8 mouse cellular contexts compared by ENCODE assay signal in genomic region chr12:8673121-8673973, GRCm38 (mm10). TPM values are rescaled to one million over a fixed set of nuclear protein-coding genes. Genes with fewer than 3 reads are reported as not detected.
DNase-seq lines count a peak whose midpoint lies in the region; ATAC-seq and TF ChIP-seq lines count a peak whose summit lies in the region.

No protein-coding gene starts in this region.

- peaks cover 4 to 23% of the 10 kb centered on the region in 2 experiments; a peak in 3 of 4 replicates for H3K4me1 ChIP-seq in heart, embryonic 14.5 days (ENCODE audit: control insufficient read depth in 2 of 2, insufficient read depth in 2 of 2, low read length in 2 of 2)
- H3K4me1 ChIP-seq in G1E (ENCODE audit: insufficient read depth, low read depth, low read length), result peaks cover 21% of the 10 kb centered on the region
- peaks cover 25% of the 10 kb centered on the region for H3K4me1 ChIP-seq in forebrain, embryonic 14.5 days (ENCODE audit: control insufficient read depth, insufficient read depth, low read length)
- H3K4me1 ChIP-seq in liver, embryonic 15.5 days (replicated peaks), result peaks cover 25% of the 10 kb centered on the region

- TF ChIP-seq CTCF in G1E (IDR thresholded peaks at IDR 0.05; ENCODE audit: low read depth, low read length), result no peak

- peak overlapping the region; percentile 100 for H3K9ac ChIP-seq in heart, embryonic 14.5 days (ENCODE audit: low read length)
- H3K9ac ChIP-seq in forebrain, embryonic 14.5 days (ENCODE audit: low read length), result peak overlapping the region; percentile 98
- peak overlapping the region; percentile 99 for H3K9ac ChIP-seq in liver, embryonic 15.5 days

- WGBS in heart, embryonic 14.5 days, result 39% methylated on average over 17 of the region's 17 CpGs
- WGBS in forebrain, embryonic 14.5 days, result 28% methylated on average over 17 of the region's 17 CpGs
- WGBS in liver, embryonic 15.5 days (ENCODE audit: insufficient replicate concordance), result 33% methylated on average over 17 of the region's 17 CpGs

- H3K4me2 ChIP-seq in heart, embryonic 14.5 days (ENCODE audit: low read length), result peak overlapping the region; percentile 78
- peak overlapping the region; percentile 60 for H3K4me2 ChIP-seq in forebrain, embryonic 14.5 days (ENCODE audit: low read length)
- peak overlapping the region; percentile 90 for H3K4me2 ChIP-seq in liver, embryonic 15.5 days

- ATAC-seq in heart, embryonic 14.5 days (ENCODE audit: insufficient number of reproducible peaks, insufficient read depth, low FRiP score, low read depth), result no peak
- peak; percentile 32; the same call in 1 of the 2 replicates for ATAC-seq in G1E (ENCODE audit: extremely low read depth, insufficient number of reproducible peaks, low FRiP score, poor library complexity, severe bottlenecking)
- peak; percentile 59 for ATAC-seq in forebrain, embryonic 14.5 days
- peak; percentile 20; the same call in 1 of the 2 replicates for ATAC-seq in liver, embryonic 15.5 days (ENCODE audit: insufficient read depth)

- peak overlapping the region; percentile 85 to 97 for H3K27ac ChIP-seq in heart, embryonic 14.5 days (replicated peaks in 1 of 2; ENCODE audit: control insufficient read depth in 1 of 2, insufficient read depth in 1 of 2, low read depth in 2 of 2, low read length in 2 of 2)
- H3K27ac ChIP-seq in forebrain, embryonic 14.5 days (ENCODE audit: low read depth, low read length), result peak overlapping the region; percentile 98
- peak overlapping the region; percentile 96 for H3K27ac ChIP-seq in liver, embryonic 15.5 days (replicated peaks)

- no peak for DNase-seq in heart, adult 8-10 months (ENCODE audit: low spot score)
- peak; percentile 8 for DNase-seq in G1E (ENCODE audit: low spot score)
- peak; percentile 27 for DNase-seq in forebrain, embryonic 14.5 days (ENCODE audit: low spot score)
- no peak for DNase-seq in urinary bladder, postnatal 4 days (ENCODE audit: low spot score in 2 of 2)
- no peak for DNase-seq in embryo, embryonic 9.5 days (ENCODE audit: extremely low spot score)
- no peak for DNase-seq in frontal cortex, postnatal 14 days (ENCODE audit: low spot score in 2 of 2)

- H3K4me3 ChIP-seq in heart, embryonic 14.5 days (ENCODE audit: control insufficient read depth in 1 of 2, insufficient read depth in 1 of 2, low read depth in 1 of 2, low read length in 2 of 2), result peak overlapping the region; percentile 54 to 94
- peak overlapping the region; percentile 91 for H3K4me3 ChIP-seq in G1E (ENCODE audit: low read depth, low read length)
- H3K4me3 ChIP-seq in forebrain, embryonic 14.5 days (ENCODE audit: low read depth, low read length), result peak overlapping the region; percentile 91
- H3K4me3 ChIP-seq in liver, embryonic 15.5 days (replicated peaks), result peak overlapping the region; percentile 96

- no peaks in the 10 kb centered on the region for H3K27me3 ChIP-seq in heart, embryonic 14.5 days (ENCODE audit: control insufficient read depth, insufficient read depth, low read length)
- H3K27me3 ChIP-seq in G1E (ENCODE audit: insufficient read depth, low read length), result no peaks in the 10 kb centered on the region
- H3K27me3 ChIP-seq in forebrain, embryonic 14.5 days (replicated peaks; ENCODE audit: control insufficient read depth, insufficient read depth, low read length), result no peaks in the 10 kb centered on the region
- H3K27me3 ChIP-seq in liver, embryonic 15.5 days, result no peaks in the 10 kb centered on the region

- peaks cover 4% of the 10 kb centered on the region; the same call in 1 of the 2 replicates for H3K36me3 ChIP-seq in heart, embryonic 14.5 days (ENCODE audit: control insufficient read depth, insufficient read depth, low read length)
- H3K36me3 ChIP-seq in G1E (replicated peaks), result peaks cover 2% of the 10 kb centered on the region
- no peaks in the 10 kb centered on the region for H3K36me3 ChIP-seq in forebrain, embryonic 14.5 days (ENCODE audit: control insufficient read depth, insufficient read depth, low read length)
- peaks cover 7% of the 10 kb centered on the region; the same call in 1 of the 2 replicates for H3K36me3 ChIP-seq in liver, embryonic 15.5 days (replicated peaks)

- H3K9me3 ChIP-seq in heart, embryonic 14.5 days (ENCODE audit: control insufficient read depth, low read length), result no peaks in the 10 kb centered on the region
- H3K9me3 ChIP-seq in G1E (replicated peaks), result no peaks in the 10 kb centered on the region
- H3K9me3 ChIP-seq in forebrain, embryonic 14.5 days (replicated peaks; ENCODE audit: control insufficient read depth, low read length), result no peaks in the 10 kb centered on the region
- H3K9me3 ChIP-seq in liver, embryonic 15.5 days (replicated peaks), result no peaks in the 10 kb centered on the region

RNA-seq across cellular contexts. Expression of gene Pum2, which starts 0.6 kb away (rescaled TPM):
- 39.6 and 39.7 TPM in 2 replicates for polyA plus RNA-seq in heart, embryonic 14.5 days (2014; fragmentation: Nextera tagmentation; extraction: Ambion mirVana)
- 100 to 1,000 TPM; 122 to 130 (median 125) TPM for total RNA-seq in heart, adult 8-10 months (2022)
- 178 and 191 TPM in 2 replicates for total RNA-seq in G1E (2014; fragmentation: Nextera tagmentation)
- 151 and 172 TPM in 2 replicates for total RNA-seq in G1E (2017)
- 51.3 and 72.9 TPM in 2 replicates for polyA plus RNA-seq in G1E (2012)
- polyA plus RNA-seq in forebrain, embryonic 14.5 days (2014; fragmentation: Nextera tagmentation; extraction: Ambion mirVana), result 70.6 and 74.9 TPM in 2 replicates
- polyA plus RNA-seq in liver, embryonic 15.5 days (2015; fragmentation: Nextera tagmentation; extraction: Ambion mirVana), result 14.1 and 14.8 TPM in 2 replicates

Comparison
In these comparisons a context has a peak if more than half of its experiments do, and no peak if none do; other contexts are left out.
1. DNase-seq: peak in G1E (single experiment) and forebrain, embryonic 14.5 days (single experiment); none in heart, adult 8-10 months (single experiment), urinary bladder, postnatal 4 days (0 of 2), embryo, embryonic 9.5 days (single experiment) and frontal cortex, postnatal 14 days (0 of 2).
2. Peak in every context shown above with its lines, with median percentiles within 50 percentile points of each other: H3K27ac ChIP-seq, H3K4me2 ChIP-seq, H3K4me3 ChIP-seq and H3K9ac ChIP-seq.